Mouse (Mus musculus): ENCODE results near the gene Osbpl3. TPM values are rescaled to one million over a fixed set of nuclear protein-coding genes. Genes with fewer than 3 reads are reported as not detected.

The Osbpl3 gene
- polyA plus RNA-seq, 1 experiment from 2014 or later, result 14.5 TPM

DNA sequence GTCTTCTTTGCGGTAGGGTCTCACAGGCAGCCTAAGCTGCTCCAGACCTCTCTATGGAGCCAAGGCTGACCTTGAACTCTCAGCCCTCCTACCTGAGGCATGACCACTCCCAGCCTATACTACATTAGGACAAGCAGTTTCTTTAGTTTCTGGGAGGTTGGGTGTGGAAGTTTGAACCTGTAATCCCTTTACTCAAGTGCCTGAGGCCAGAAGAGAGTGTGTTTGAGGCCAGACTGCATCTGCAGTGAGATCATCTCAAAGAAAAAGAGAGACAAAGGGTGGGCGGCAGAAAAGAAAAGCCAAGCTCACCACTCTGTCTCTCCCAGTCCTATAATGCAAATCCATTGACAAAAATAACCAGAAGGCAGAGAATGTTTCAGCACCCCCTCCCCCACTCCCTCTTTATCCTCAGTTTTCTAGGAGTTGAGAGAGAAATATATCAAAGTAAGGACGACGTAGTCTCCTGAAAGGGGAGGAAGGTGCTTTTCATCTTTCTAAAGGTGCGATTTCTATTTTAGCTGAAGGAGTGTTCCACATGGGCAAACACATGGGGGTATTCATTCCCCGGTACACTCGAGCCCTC lies 137.3 kb downstream of the Osbpl3 start:
- Histone ChIP-seq H3K27me3 (ENCODE audit: control insufficient read depth, insufficient read depth, low read length) (no peaks in the 10 kb centered on the region), H3K9ac (ENCODE audit: low read length) (no peak overlapping the region), H3K4me1 (replicated peaks; ENCODE audit: control insufficient read depth, insufficient read depth) (no peaks in the 10 kb centered on the region), H3K27ac (replicated peaks) (no peak overlapping the region), H3K4me2 (replicated peaks; ENCODE audit: low read depth) (no peak overlapping the region), H3K9me3 (ENCODE audit: control insufficient read depth, low read length) (no peaks in the 10 kb centered on the region), H3K36me3 (ENCODE audit: control insufficient read depth, insufficient read depth, low read length) (no peaks in the 10 kb centered on the region; the same call in 1 of the 2 replicates), H3K4me3 (ENCODE audit: low read depth, low read length) (no peak overlapping the region)
- 71% methylated on average over 7 of the region's 7 CpGs for WGBS
- no peak for TF ChIP-seq EP300 (optimal IDR thresholded peaks at IDR 0.05)
- no peak for TF ChIP-seq CTCF (IDR thresholded peaks at IDR 0.05; ENCODE audit: low read depth)
- no peak for DNase-seq (ENCODE audit: low spot score)
- ATAC-seq (ENCODE audit: low FRiP score, low TSS enrichment), result no peak

DNA sequence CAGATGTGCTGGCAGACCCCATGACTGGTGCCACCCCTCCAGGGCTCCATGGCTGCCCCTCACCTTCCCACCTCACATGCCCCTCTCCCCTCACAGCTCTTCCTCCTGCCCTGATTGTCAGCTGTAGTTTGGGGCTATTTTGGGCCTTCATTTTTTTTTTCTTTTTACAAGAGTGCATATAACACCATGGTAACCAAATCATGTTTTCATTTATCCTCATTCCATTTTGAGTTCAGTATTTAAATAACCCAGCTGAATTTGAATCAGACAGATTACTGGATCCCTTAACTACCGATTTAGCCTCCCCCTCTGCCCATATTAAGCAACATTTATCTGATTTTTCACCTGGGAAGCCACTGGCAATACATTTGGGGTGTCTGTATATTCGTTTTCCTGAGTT lies 137.9 kb downstream of the Osbpl3 start:
- H3K36me3 ChIP-seq (ENCODE audit: control insufficient read depth, insufficient read depth, low read length), result no peaks in the 10 kb centered on the region; the same call in 1 of the 2 replicates
- H3K4me3 ChIP-seq (ENCODE audit: low read depth, low read length), result no peak overlapping the region
- H3K27ac ChIP-seq (replicated peaks), result no peak overlapping the region
- no peak for DNase-seq (ENCODE audit: low spot score)
- no peak overlapping the region for H3K4me2 ChIP-seq (replicated peaks; ENCODE audit: low read depth)
- H3K27me3 ChIP-seq (ENCODE audit: control insufficient read depth, insufficient read depth, low read length), result no peaks in the 10 kb centered on the region
- 64% methylated on average over 2 of the region's 2 CpGs for WGBS
- TF ChIP-seq EP300 (optimal IDR thresholded peaks at IDR 0.05) (no peak), CTCF (IDR thresholded peaks at IDR 0.05; ENCODE audit: low read depth) (no peak)
- no peak for ATAC-seq (ENCODE audit: low FRiP score, low TSS enrichment)
- no peak overlapping the region for H3K9ac ChIP-seq (ENCODE audit: low read length)
- no peaks in the 10 kb centered on the region for H3K4me1 ChIP-seq (replicated peaks; ENCODE audit: control insufficient read depth, insufficient read depth)
- no peaks in the 10 kb centered on the region for H3K9me3 ChIP-seq (ENCODE audit: control insufficient read depth, low read length)

DNA sequence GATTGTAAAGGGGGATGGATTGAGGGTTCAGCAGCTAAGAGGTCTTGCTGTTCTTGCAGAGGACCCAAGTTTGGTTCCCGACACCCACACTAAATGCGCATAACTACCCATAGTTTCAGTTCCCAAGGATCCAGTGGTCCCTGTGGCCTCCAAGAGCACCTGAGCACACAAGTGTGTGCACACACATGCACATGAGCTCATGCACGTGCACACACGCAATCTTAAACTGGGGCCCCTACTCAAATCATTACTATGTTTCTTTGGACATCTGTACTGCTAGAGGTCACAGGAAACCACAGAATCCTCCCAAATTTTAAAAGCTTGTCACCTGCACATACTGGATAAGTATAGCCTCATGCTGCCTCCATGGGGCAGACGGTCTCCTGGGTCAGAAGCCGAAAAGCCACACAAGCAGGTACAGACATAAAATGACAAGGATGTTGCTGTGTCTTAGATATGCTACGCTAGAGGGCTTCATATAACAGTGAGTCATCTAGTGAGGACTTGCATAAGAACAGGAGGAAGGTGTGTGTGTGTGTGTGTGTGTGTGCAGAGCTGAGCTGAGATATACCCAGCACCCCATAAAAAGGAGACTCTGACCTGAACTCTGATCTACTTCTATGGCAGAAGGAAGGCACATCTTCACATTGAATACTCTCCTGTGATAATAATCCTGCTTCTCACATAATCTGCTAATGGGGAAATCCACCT lies 139.1 kb downstream of the Osbpl3 start:
- H3K9me3 ChIP-seq (ENCODE audit: control insufficient read depth, low read length), result no peaks in the 10 kb centered on the region
- no peak overlapping the region for H3K4me3 ChIP-seq (ENCODE audit: low read depth, low read length)
- ATAC-seq (ENCODE audit: low FRiP score, low TSS enrichment) (no peak), DNase-seq (ENCODE audit: low spot score) (no peak)
- no peak overlapping the region for H3K4me2 ChIP-seq (replicated peaks; ENCODE audit: low read depth)
- no peaks in the 10 kb centered on the region for H3K27me3 ChIP-seq (ENCODE audit: control insufficient read depth, insufficient read depth, low read length)
- H3K36me3 ChIP-seq (ENCODE audit: control insufficient read depth, insufficient read depth, low read length), result no peaks in the 10 kb centered on the region; the same call in 1 of the 2 replicates
- WGBS, result 88% methylated on average over 7 of the region's 7 CpGs
- H3K27ac ChIP-seq (replicated peaks), result no peak overlapping the region
- H3K9ac ChIP-seq (ENCODE audit: low read length), result no peak overlapping the region
- H3K4me1 ChIP-seq (replicated peaks; ENCODE audit: control insufficient read depth, insufficient read depth), result no peaks in the 10 kb centered on the region
- TF ChIP-seq EP300 (optimal IDR thresholded peaks at IDR 0.05), result no peak
- no peak for TF ChIP-seq CTCF (IDR thresholded peaks at IDR 0.05; ENCODE audit: low read depth)

DNA sequence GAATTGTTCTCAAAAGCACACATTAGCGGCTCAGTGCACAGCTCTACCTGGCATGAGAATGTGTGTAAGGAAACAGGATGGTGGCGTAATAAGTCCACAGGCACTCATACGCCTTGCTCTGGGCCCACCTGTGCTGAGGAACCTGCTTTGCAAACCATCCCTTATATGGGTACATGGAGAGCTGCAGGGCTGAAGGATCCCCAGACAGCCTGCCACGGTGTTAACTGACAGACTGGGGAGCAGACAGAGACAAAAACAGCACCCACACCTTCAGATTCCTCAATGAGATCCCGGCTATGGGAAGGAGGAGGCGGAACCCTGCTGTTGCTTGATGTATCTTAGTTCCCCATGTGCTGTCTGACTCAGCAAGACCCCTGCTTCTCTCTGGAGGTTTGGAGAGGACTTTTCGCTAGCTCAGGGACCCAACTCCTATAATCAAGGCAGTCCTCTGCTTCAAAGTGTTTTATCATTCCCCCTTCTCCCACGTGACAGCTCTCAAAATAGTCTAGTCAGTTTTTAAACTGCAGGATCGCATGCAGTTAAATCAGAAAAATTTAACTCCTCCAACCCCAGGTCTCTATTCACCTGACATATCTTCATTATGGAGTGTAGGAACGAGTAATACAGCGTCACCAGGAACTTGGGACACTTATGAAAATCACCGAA lies 141.5 kb downstream of the Osbpl3 start:
- Histone ChIP-seq H3K9me3 (ENCODE audit: control insufficient read depth, low read length) (no peaks in the 10 kb centered on the region), H3K36me3 (ENCODE audit: control insufficient read depth, insufficient read depth, low read length) (no peaks in the 10 kb centered on the region), H3K4me3 (ENCODE audit: low read depth, low read length) (no peak overlapping the region), H3K27me3 (ENCODE audit: control insufficient read depth, insufficient read depth, low read length) (no peaks in the 10 kb centered on the region), H3K4me1 (replicated peaks; ENCODE audit: control insufficient read depth, insufficient read depth) (no peaks in the 10 kb centered on the region), H3K9ac (ENCODE audit: low read length) (no peak overlapping the region), H3K4me2 (replicated peaks; ENCODE audit: low read depth) (no peak overlapping the region), H3K27ac (replicated peaks) (no peak overlapping the region)
- WGBS, result 64% methylated on average over 12 of the region's 12 CpGs
- DNase-seq (ENCODE audit: low spot score) (no peak), ATAC-seq (ENCODE audit: low FRiP score, low TSS enrichment) (no peak)
- TF ChIP-seq EP300 (optimal IDR thresholded peaks at IDR 0.05) (no peak), CTCF (IDR thresholded peaks at IDR 0.05; ENCODE audit: low read depth) (no peak)

DNA sequence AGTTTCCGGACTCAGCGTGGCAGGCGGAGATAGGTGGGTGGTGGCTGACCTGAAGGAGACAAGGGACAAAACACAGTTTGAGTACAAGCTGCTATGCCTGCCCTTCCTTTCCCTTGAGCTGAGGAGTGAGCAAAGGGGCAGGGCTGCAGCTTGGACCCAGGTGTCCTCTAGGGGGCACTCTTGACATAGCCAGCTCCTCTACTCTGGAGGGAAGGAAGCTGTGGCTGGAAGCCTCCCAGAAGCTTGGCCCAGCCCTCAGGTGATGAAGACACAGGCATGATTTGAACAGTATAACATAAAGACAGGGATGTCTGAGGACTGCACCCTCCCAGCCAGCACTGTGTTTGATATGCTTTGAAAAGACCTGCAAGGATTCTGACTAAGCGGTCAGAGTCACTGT lies 143.4 kb downstream of the Osbpl3 start:
- TF ChIP-seq CTCF (IDR thresholded peaks at IDR 0.05; ENCODE audit: low read depth), result peak; percentile 97
- TF ChIP-seq EP300 (optimal IDR thresholded peaks at IDR 0.05), result no peak
- Histone ChIP-seq H3K4me2 (replicated peaks; ENCODE audit: low read depth) (no peak overlapping the region), H3K27ac (replicated peaks) (no peak overlapping the region), H3K4me3 (ENCODE audit: low read depth, low read length) (no peak overlapping the region), H3K9ac (ENCODE audit: low read length) (no peak overlapping the region), H3K9me3 (ENCODE audit: control insufficient read depth, low read length) (no peaks in the 10 kb centered on the region), H3K4me1 (replicated peaks; ENCODE audit: control insufficient read depth, insufficient read depth) (no peaks in the 10 kb centered on the region), H3K36me3 (ENCODE audit: control insufficient read depth, insufficient read depth, low read length) (no peaks in the 10 kb centered on the region), H3K27me3 (ENCODE audit: control insufficient read depth, insufficient read depth, low read length) (no peaks in the 10 kb centered on the region)
- 40% methylated on average over 4 of the region's 4 CpGs for WGBS
- peak; percentile 82 for DNase-seq (ENCODE audit: low spot score)
- ATAC-seq (ENCODE audit: low FRiP score, low TSS enrichment), result peak; percentile 79

DNA sequence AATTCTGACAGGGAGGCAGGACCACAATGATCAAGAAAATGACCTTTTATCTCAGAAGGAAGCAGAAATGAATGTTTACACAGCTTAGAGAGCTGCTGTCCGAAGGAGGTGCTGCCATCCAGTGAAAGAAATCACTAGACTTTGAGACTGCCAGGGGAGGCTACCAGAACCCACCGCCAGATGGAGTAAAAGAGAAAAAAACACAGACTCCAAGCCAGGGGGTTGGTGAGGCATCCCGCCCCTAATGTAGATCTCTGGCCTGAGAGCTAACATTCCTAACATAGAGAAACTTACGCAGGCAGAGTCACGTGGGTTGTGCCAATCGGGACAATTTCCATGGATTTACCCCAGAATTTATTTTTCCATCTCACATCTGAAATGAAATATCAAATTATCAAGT lies 147.0 kb downstream of the Osbpl3 start:
- no peak overlapping the region for H3K4me3 ChIP-seq (ENCODE audit: low read depth, low read length)
- H3K9ac ChIP-seq (ENCODE audit: low read length), result no peak overlapping the region
- H3K4me1 ChIP-seq (replicated peaks; ENCODE audit: control insufficient read depth, insufficient read depth), result no peaks in the 10 kb centered on the region
- DNase-seq (ENCODE audit: low spot score) (peak; percentile 48), ATAC-seq (ENCODE audit: low FRiP score, low TSS enrichment) (peak; percentile 51; the same call in 1 of the 2 replicates)
- no peaks in the 10 kb centered on the region for H3K36me3 ChIP-seq (ENCODE audit: control insufficient read depth, insufficient read depth, low read length)
- TF ChIP-seq EP300 (optimal IDR thresholded peaks at IDR 0.05) (no peak), CTCF (IDR thresholded peaks at IDR 0.05; ENCODE audit: low read depth) (peak; percentile 76)
- no peak overlapping the region for H3K4me2 ChIP-seq (replicated peaks; ENCODE audit: low read depth)
- H3K27me3 ChIP-seq (ENCODE audit: control insufficient read depth, insufficient read depth, low read length), result no peaks in the 10 kb centered on the region
- no peak overlapping the region for H3K27ac ChIP-seq (replicated peaks)
- no peaks in the 10 kb centered on the region for H3K9me3 ChIP-seq (ENCODE audit: control insufficient read depth, low read length)
- WGBS, result 31% methylated on average over 6 of the region's 6 CpGs

Measured in stomach, postnatal 0 days (tissue).